Comparison of ENCODE assay signal across 37 mouse cellular contexts in the genomic region with DNA sequence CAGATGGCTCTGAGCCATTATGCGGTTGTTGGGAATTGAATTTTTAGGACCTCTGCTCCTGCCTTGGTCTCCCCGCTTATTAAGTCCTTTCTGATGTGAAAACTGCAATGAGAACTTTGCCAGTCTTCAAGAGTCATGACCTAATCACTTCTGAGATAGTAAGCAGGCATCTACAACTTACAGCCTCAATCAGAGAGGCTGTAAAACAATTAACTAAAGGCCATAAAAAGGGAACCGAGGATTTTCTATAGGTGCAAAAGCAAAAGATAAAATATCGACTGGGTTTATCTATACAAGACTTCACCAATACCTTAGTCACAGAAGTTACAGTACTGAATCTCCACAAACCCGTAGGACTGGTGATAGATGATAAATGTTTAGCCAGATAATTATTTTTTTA. TPM values are rescaled to one million over a fixed set of nuclear protein-coding genes. Genes with fewer than 3 reads are reported as not detected.
"Had no signal": no experiment of that assay in that cellular context is flagged by ENCODE, and none has a peak within 500 bp of the region (broad histone marks: within the 10 kb centered on the region; RNA-seq: fewer than 3 reads in every experiment).

No protein-coding gene starts in this region.

- H3K36me3 ChIP-seq: limb, embryonic 10.5 days; limb, embryonic 12.5 days; limb, embryonic 13.5 days; limb, embryonic 15.5 days; liver, embryonic 12.5 days; liver, embryonic 13.5 days; liver, embryonic 15.5 days; lung, embryonic 15.5 days; midbrain, embryonic 10.5 days; midbrain, embryonic 12.5 days; midbrain, embryonic 13.5 days; midbrain, embryonic 15.5 days had no signal

- H3K27me3 ChIP-seq: limb, embryonic 12.5 days; limb, embryonic 13.5 days; limb, embryonic 15.5 days; liver, embryonic 13.5 days; lung, embryonic 15.5 days; midbrain, embryonic 12.5 days; midbrain, embryonic 13.5 days; midbrain, embryonic 15.5 days had no signal

- ATAC-seq: liver, embryonic 12.5 days; liver, postnatal 0 days; lung, postnatal 0 days; midbrain, embryonic 13.5 days; midbrain, embryonic 15.5 days; midbrain, embryonic 16.5 days had no signal

- H3K4me1 ChIP-seq: liver, embryonic 12.5 days; liver, embryonic 13.5 days; liver, embryonic 15.5 days; megakaryocyte, embryonic 14.5 days; midbrain, embryonic 10.5 days; midbrain, embryonic 12.5 days; midbrain, embryonic 13.5 days; midbrain, embryonic 15.5 days had no signal

- H3K4me2 ChIP-seq: limb, embryonic 12.5 days; limb, embryonic 13.5 days; limb, embryonic 15.5 days; liver, embryonic 11.5 days; liver, embryonic 12.5 days; liver, embryonic 13.5 days; liver, embryonic 15.5 days; lung, embryonic 14.5 days; lung, embryonic 15.5 days; midbrain, embryonic 11.5 days; midbrain, embryonic 12.5 days; midbrain, embryonic 13.5 days; midbrain, embryonic 15.5 days had no signal

- H3K4me3 ChIP-seq: limb, embryonic 10.5 days; limb, embryonic 12.5 days; limb, embryonic 13.5 days; limb, embryonic 15.5 days; liver, embryonic 12.5 days; liver, embryonic 13.5 days; liver, embryonic 15.5 days; lung, embryonic 15.5 days; megakaryocyte, embryonic 14.5 days; midbrain, embryonic 10.5 days; midbrain, embryonic 12.5 days; midbrain, embryonic 13.5 days; midbrain, embryonic 15.5 days; myocyte had no signal

- H3K9me3 ChIP-seq: limb, embryonic 10.5 days; limb, embryonic 12.5 days; limb, embryonic 13.5 days; limb, embryonic 15.5 days; liver, embryonic 12.5 days; liver, embryonic 13.5 days; liver, embryonic 15.5 days; lung, embryonic 15.5 days; megakaryocyte, embryonic 14.5 days; midbrain, embryonic 10.5 days; midbrain, embryonic 12.5 days; midbrain, embryonic 13.5 days; midbrain, embryonic 15.5 days had no signal

- H3K27ac ChIP-seq: limb, embryonic 10.5 days; limb, embryonic 12.5 days; limb, embryonic 13.5 days; limb, embryonic 15.5 days; liver, embryonic 12.5 days; liver, embryonic 13.5 days; liver, embryonic 14.5 days; liver, embryonic 15.5 days; lung, embryonic 15.5 days; macrophage; midbrain, embryonic 10.5 days; midbrain, embryonic 12.5 days; midbrain, embryonic 13.5 days; midbrain, embryonic 15.5 days had no signal

- H3K9ac ChIP-seq: limb, embryonic 12.5 days; limb, embryonic 13.5 days; limb, embryonic 15.5 days; liver, embryonic 12.5 days; liver, embryonic 13.5 days; liver, embryonic 14.5 days; liver, embryonic 15.5 days; liver, postnatal 0 days; lung, embryonic 14.5 days; lung, embryonic 15.5 days; midbrain, embryonic 12.5 days; midbrain, embryonic 13.5 days; midbrain, embryonic 15.5 days had no signal

- DNase-seq: left cerebral cortex, postnatal 4 days; liver; liver, embryonic 13.5 days; liver, postnatal 0 days; lung, adult 18-20 months; lung, adult 2 months; lung, embryonic 14.5 days; lung, postnatal 10 days; lung, postnatal 14 days; lung, postnatal 36 days; lung, postnatal 4 days; midbrain, embryonic 14.5 days had no signal

RNA-seq across cellular contexts. Expression of a gene that starts 2.9 kb away (rescaled TPM):
- polyA plus RNA-seq: limb, embryonic 10.5 days; limb, embryonic 11.5 days; limb, embryonic 12.5 days; limb, embryonic 15.5 days; liver, embryonic 11.5 days; liver, embryonic 12.5 days; liver, embryonic 13.5 days; liver, embryonic 15.5 days; liver, embryonic 16.5 days; liver, postnatal 0 days; lung, adult 2 months; lung, embryonic 14.5 days; lung, embryonic 15.5 days; lung, embryonic 16.5 days; macrophage; midbrain, embryonic 10.5 days; midbrain, embryonic 11.5 days; midbrain, embryonic 12.5 days; midbrain, embryonic 13.5 days; midbrain, embryonic 14.5 days; midbrain, embryonic 15.5 days; midbrain, embryonic 16.5 days; midbrain, postnatal 0 days; myocyte had no signal

RNA-seq across cellular contexts. Expression of a gene that starts 2.9 kb away (rescaled TPM):
- polyA plus RNA-seq: limb, embryonic 11.5 days; limb, embryonic 14.5 days; limb, embryonic 15.5 days; liver, embryonic 11.5 days; liver, embryonic 12.5 days; liver, embryonic 13.5 days; lung, adult 2 months; lung, embryonic 14.5 days; lung, embryonic 15.5 days; lung, postnatal 0 days; macrophage; midbrain, embryonic 10.5 days; midbrain, embryonic 11.5 days; midbrain, embryonic 12.5 days; midbrain, embryonic 13.5 days; midbrain, embryonic 14.5 days; midbrain, embryonic 16.5 days; midbrain, postnatal 0 days; myocyte had no signal

RNA-seq across cellular contexts. Expression of a gene that starts 8.5 kb away (rescaled TPM):
- polyA plus RNA-seq: limb, embryonic 10.5 days; limb, embryonic 11.5 days; limb, embryonic 12.5 days; limb, embryonic 13.5 days; limb, embryonic 14.5 days; limb, embryonic 15.5 days; liver, adult 2 months; liver, embryonic 11.5 days; liver, embryonic 12.5 days; liver, embryonic 13.5 days; liver, embryonic 14.5 days; liver, embryonic 15.5 days; liver, embryonic 16.5 days; liver, postnatal 0 days; lung, adult 2 months; lung, embryonic 14.5 days; lung, embryonic 15.5 days; lung, embryonic 16.5 days; lung, postnatal 0 days; macrophage; midbrain, embryonic 10.5 days; midbrain, embryonic 11.5 days; midbrain, embryonic 12.5 days; midbrain, embryonic 13.5 days; midbrain, embryonic 14.5 days; midbrain, embryonic 15.5 days; midbrain, embryonic 16.5 days; midbrain, postnatal 0 days; myocyte had no signal

RNA-seq across cellular contexts. Expression of a gene that starts 21.1 kb away (rescaled TPM):
- polyA plus RNA-seq: limb, embryonic 10.5 days; limb, embryonic 11.5 days; liver, adult 2 months; liver, embryonic 11.5 days; liver, embryonic 12.5 days; liver, embryonic 13.5 days; liver, embryonic 14.5 days; liver, embryonic 15.5 days; liver, embryonic 16.5 days; liver, postnatal 0 days; lung, embryonic 14.5 days; lung, embryonic 15.5 days; lung, embryonic 16.5 days; macrophage; midbrain, embryonic 10.5 days; midbrain, embryonic 11.5 days; midbrain, embryonic 12.5 days; midbrain, embryonic 13.5 days; midbrain, embryonic 14.5 days; midbrain, embryonic 15.5 days; midbrain, embryonic 16.5 days; midbrain, postnatal 0 days; myocyte had no signal
